Mouse (Mus musculus) kidney, postnatal 25 days (tissue): ENCODE results near the gene 1500011B03Rik.
"Not testable (repeated sequence)": the region's sequence is repeated elsewhere in the genome, so short reads cannot be mapped to it uniquely, and the experiment has no call there.

Experiments
- DNase-seq, 2 experiments: peaks; one replicate each; pipeline ENCODE4 v3.0.0; 2021; ENCODE audit warnings: mixed read lengths in 2 of 2

Gene 1500011B03Rik

DNA sequence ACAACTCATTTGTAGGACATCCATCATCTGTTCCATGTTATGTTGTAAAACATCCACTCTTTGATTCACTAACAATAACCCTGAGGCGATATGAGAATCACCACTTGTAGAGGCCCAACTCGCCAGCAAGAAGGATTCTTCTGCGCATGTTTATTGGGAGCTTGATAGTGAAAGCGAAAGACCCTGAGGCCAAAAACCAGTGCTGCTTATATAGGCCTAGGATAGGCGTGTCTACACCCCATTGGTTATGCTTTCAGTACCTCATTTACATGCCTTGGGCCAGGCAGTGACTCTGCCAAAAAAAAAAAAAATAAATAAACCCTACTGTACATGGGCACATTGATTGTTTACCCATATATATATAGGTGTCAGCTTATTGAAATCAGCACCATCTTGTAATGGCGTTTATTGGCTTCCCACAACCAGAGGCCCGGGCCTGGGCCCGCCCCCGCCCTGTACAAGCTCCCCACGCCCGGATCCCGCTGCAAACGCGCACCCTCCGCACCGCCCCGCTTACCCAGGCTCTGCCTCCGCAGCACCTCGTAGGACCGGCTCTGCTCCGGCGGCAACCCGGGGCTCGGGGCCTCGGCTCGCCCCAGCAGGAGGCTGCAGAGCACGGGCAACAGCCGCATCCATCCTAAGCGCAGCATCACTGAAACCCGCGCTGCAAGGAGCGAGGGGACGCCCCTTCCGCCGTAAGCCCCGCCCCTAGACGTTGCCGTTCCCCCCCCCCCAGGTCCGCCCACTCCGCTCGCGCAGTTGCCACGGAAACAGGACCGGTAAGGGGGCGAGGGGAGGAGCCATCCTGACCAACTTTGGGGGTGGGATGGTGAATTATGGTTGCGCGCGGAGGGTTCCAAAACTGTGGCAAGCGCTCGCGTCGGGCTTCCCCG, at the start of gene 1500011B03Rik:
1500011B03Rik (minus strand) TSS at position 673 of the 893 bp plus-strand sequence.
- peak; percentile 79 to 85 for DNase-seq

DNA sequence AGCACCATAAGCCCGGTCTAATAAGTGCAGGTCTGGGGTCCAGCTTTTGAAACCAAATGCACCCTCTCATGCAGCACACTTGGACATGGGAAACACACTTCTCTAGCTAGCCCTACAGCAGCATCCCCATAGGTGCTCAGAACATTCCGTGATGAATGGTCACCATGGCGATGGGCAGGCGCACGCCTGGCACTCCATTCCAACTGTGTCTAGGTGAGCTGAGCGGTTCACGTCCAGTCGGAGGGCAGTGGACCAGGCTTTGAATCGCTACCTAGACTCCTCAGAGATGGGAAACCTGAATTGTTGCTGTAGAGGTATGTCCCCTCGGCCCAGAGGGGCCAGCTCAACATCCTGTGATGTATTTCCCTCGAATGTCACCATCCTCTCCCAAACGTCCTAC, 42.0 kb upstream of the 1500011B03Rik start:
- no peak for DNase-seq

- DNase-seq: no peak
These were observed 41.5 kb upstream of the 1500011B03Rik start for GRCm38 (mm10) chr5:114864813-114865212.

GRCm38 (mm10) chr5:114861730-114862129, 38.5 kb upstream of the 1500011B03Rik start:
- peak; percentile 50 to 77 for DNase-seq

DNA sequence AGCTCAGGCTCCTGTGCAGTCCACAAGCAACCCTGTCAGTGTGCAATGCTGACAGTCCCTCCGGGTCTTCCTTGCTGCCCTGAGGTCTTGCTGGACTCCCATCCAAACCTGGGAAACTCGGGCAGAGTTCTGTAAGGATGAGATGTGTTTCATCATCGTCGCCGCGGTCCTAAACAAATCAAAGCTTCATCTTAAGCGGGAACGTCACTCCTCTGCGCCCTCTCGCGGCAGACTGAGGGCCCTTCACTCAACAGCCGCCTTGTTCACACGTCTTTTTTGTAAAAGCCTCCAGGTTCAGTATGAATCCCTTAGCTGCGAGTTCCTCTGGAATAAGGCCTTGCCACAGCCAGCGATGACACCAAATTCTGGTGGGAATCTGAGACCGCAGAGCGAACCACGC, 36.0 kb upstream of the 1500011B03Rik start:
- peak; percentile 68 to 74 for DNase-seq

DNA sequence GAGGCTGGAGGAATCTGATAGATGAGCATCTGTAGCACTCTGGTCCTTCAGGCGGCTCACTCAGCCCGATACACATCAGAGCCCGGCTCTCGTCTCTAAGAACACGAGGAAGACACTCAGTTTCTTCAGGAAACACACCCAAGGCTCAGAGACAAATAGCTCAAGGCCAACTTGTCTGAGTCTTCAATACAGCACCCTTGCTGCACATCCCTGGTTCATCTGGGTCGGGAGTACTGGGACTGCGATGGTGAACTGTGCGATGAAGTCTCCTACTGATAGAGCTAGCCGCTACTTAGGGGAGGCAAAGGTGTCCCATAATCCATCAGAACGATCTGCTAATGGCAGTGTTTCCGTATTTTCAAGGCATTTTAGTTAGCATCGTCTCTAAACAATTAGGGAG, 35.3 kb upstream of the 1500011B03Rik start, which contains the start of gene Gm9936:
Gm9936 (minus strand) TSS at position 101 of the 400 bp plus-strand sequence.
- no peak for DNase-seq

GRCm38 (mm10) chr5:114853364-114853763, 30.1 kb upstream of the 1500011B03Rik start, which contains the start of gene 4930519G04Rik:
4930519G04Rik (plus strand) TSS chr5:114853664.
- not testable (repeated sequence) for DNase-seq

GRCm38 (mm10) chr5:114851565-114852236, 28.4 kb upstream of the 1500011B03Rik start:
- DNase-seq: no peak

GRCm38 (mm10) chr5:114844371-114844770, 21.1 kb upstream of the 1500011B03Rik start:
- DNase-seq: not testable (repeated sequence)

DNA sequence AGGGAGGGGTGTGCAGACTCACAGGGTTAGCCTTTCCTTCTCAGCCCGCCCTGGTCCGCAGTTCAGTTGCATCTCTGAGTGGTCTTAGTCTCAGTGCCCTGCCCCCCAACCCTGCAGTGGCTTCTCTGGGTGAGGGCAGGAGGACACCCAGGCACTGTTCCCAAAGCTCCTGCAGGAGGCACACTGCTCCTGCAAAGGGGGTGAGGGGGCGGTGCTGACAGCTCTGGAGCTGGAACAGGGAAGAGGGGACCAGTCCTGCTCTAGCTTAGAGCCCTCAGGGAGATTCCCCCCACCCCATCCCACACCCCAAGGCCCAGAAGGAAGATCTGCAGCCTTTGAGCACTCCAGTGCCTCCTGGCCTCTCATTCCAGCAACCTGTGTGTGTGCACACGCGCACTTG, 19.4 kb upstream of the 1500011B03Rik start:
- DNase-seq: no peak

DNA sequence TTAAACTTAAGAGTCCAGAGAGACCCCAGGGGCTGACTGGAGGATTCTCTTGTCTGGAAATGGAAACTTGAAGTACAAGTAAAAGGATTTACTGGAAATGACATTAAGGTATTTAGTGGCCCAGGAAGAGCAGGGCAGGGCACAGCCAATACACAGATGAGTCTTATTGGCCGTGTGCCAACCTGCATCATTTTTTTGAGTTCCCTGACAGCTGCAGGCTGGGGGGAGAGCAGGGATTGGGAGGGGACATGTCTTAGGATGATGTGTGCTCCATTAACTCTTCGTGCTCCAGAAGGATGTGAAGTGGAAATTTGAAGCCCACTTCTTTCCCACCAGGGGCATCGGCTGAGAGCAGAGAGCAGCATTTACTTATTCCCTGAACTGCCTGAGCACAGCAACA, 18.9 kb upstream of the 1500011B03Rik start:
- DNase-seq: not testable (repeated sequence)

DNA sequence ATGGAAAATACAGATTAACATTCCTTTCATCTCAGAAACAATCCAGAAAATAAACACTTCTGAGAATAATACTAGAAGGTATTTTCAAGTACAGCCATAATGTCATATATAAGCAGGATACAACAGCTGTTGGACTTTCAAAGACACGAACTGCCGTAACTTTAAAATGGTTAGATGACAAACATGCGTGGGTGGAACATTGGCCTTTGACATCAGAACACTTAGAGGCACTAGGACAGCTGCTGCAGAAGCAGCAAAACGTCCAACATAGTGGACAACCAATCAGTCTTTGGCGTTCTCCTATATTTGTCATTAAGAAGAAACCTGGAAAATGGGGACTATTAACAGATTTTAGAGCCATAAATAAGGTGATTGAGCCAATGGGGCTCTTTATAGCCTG, 17.2 kb upstream of the 1500011B03Rik start:
- not testable (repeated sequence) for DNase-seq

GRCm38 (mm10) chr5:114836886-114837285, 13.6 kb upstream of the 1500011B03Rik start:
- no peak for DNase-seq

- no peak for DNase-seq
These were observed 6.5 kb upstream of the 1500011B03Rik start for GRCm38 (mm10) chr5:114829740-114830139.

DNA sequence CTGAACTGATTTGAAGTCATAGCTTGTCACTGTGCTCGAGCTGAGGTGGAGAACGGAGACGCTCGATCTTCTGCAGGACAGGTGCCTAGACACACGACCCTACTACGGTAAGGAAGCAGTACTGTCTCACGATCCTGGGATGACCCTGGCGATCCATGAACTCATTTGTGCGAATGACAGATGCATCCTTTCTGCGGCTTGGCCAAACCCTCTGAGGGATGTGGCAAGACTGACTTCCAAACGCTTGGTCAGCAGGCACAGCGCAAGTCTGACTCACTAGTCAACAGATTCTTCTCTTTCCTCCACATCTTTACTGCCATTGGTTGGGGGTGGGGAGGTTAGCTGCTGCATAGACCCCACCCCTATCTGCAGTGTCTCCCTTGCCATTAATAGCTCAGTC, 4.2 kb upstream of the 1500011B03Rik start:
- DNase-seq: no peak

GRCm38 (mm10) chr5:114825978-114826691, 2.9 kb upstream of the 1500011B03Rik start:
- peak; percentile 91 to 95 for DNase-seq

- DNase-seq: peak; percentile 56 to 65
These were observed 929 bp upstream of the 1500011B03Rik start for GRCm38 (mm10) chr5:114824197-114824596.

GRCm38 (mm10) chr5:114818124-114818523, 5.1 kb downstream of the 1500011B03Rik start:
- DNase-seq: peak; percentile 47 to 61

- no peak for DNase-seq
These were observed 6.7 kb downstream of the 1500011B03Rik start for GRCm38 (mm10) chr5:114816599-114816998.

GRCm38 (mm10) chr5:114813525-114814181, 9.6 kb downstream of the 1500011B03Rik start:
- DNase-seq: peak; percentile 88 to 91

DNA sequence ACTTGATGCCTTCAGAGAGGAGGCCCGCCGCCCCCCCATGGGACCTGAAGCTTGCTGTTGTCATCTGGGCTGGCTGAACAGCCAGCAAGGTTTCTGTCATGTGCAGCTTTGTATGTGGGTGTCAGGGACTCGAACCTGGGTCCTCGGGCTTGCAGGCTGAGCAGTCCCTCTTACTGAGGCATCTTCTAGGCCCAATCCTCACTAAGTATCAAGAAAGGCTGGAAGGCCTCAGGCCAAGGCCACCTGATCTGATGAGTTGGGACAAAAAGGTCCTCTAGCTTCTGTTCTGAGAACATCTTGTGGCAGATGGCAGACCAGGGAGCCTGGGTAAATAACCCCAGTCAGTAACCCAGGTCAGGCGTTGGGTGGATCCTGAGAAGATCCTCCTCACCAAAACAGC, 13.4 kb downstream of the 1500011B03Rik start:
- DNase-seq: no peak

DNA sequence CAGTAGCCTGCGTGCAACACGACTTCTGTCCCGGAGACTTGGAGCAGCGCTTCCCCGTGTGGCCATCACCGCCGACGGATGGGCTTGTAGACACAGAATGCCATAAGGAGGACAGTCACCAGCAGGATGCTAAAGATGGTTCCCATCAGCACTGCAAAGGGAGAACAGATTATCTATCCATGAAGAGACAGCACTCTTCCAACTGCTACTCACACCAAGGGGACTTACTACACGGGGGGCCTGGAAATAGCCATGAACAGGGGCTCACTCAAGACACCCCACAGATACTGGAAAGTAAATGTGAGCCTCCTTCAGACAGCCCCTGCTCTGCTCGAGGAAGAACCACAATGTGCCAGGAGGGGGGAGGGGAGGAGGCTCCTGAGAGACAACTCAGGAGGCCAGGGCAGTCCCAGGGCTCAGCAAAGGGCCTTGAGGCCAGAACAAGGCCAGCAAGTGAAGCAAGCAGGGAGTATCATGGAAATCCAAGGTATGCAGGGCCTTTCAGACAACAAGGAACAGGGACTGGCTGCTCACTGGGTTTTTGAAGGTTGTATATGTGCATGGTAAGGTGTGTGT, 14.0 kb downstream of the 1500011B03Rik start:
- DNase-seq: no peak
